Mouse (Mus musculus) ES-E14 (cell line): Measurements from ENCODE around the gene Cx3cr1.

Experiments used
- CHD2 ChIP-seq: IDR thresholded peaks from 2 replicates; pipeline ENCODE4 v1.6.1; 2014; ENCODE audit warnings: mild to moderate bottlenecking, low read depth, low read length, inconsistent platforms
- HCFC1 ChIP-seq: IDR thresholded peaks from 2 replicates; pipeline ENCODE4 v1.6.1; 2012; ENCODE audit warnings: low read length, inconsistent platforms, borderline replicate concordance; ENCODE audit not compliant: insufficient read depth
- MAFK ChIP-seq: IDR thresholded peaks from 2 replicates; pipeline ENCODE4 v1.6.1; 2014; ENCODE audit warnings: mild to moderate bottlenecking, low read depth, low read length, inconsistent platforms; ENCODE audit not compliant: insufficient read depth
- ZC3H11A ChIP-seq: IDR thresholded peaks from 2 replicates; pipeline ENCODE4 v1.6.1; 2012; ENCODE audit warnings: low read depth, mild to moderate bottlenecking, inconsistent platforms, low read length, borderline replicate concordance
- ZNF384 ChIP-seq: IDR thresholded peaks from 2 replicates; pipeline ENCODE4 v1.6.1; 2012; ENCODE audit warnings: low read depth, low read length, inconsistent platforms

GRCm38 (mm10) chr9:119972166-119972565, 97.5 kb downstream of the Cx3cr1 start:
- TF ChIP-seq ZNF384 (no peak), HCFC1 (no peak), MAFK (no peak), CHD2 (no peak), ZC3H11A (no peak)
